Mouse (Mus musculus): ENCODE results near the gene Ccdc171. TPM values are rescaled to one million over a fixed set of nuclear protein-coding genes. Genes with fewer than 3 reads are reported as not detected.
"Not testable (repeated sequence)": the region's sequence is repeated elsewhere in the genome, so short reads cannot be mapped to it uniquely, and the experiment has no call there.

Ccdc171 gene
- polyA plus RNA-seq, 1 experiment, result 3.9 TPM

GRCm38 (mm10) chr4:83567190-83568113 lies 42.1 kb downstream of the Ccdc171 start:
- no peak overlapping the region for H3K27ac ChIP-seq (ENCODE audit: insufficient read depth, low read depth, low read length)
- 0 out of 2 replicates have a peak overlapping the region, but pooled peaks have one; percentile 1 for H3K4me3 ChIP-seq (ENCODE audit: insufficient read depth, low read length)
- TF ChIP-seq CTCF (IDR thresholded peaks at IDR 0.05; ENCODE audit: low read depth, low read length), result no peak
- TF ChIP-seq POLR2A (IDR thresholded peaks at IDR 0.05; ENCODE audit: borderline replicate concordance, low read depth, low read length), result no peak
- H3K4me1 ChIP-seq (ENCODE audit: control insufficient read depth, insufficient read depth, low read length), result no peaks in the 10 kb centered on the region

- H3K27ac ChIP-seq (ENCODE audit: insufficient read depth, low read depth, low read length); H3K4me1 ChIP-seq (ENCODE audit: control insufficient read depth, insufficient read depth, low read length): not testable (repeated sequence)
- H3K4me3 ChIP-seq (ENCODE audit: insufficient read depth, low read length), result peak overlapping the region; percentile 14; the same call in 1 of the 2 replicates
Measured at GRCm38 (mm10) chr4:83568145-83568544, 42.8 kb downstream of the Ccdc171 start.

GRCm38 (mm10) chr4:83570569-83570968 lies 45.2 kb downstream of the Ccdc171 start:
- TF ChIP-seq POLR2A (IDR thresholded peaks at IDR 0.05; ENCODE audit: borderline replicate concordance, low read depth, low read length) (no peak), CTCF (IDR thresholded peaks at IDR 0.05; ENCODE audit: low read depth, low read length) (no peak)
- no peaks in the 10 kb centered on the region for H3K4me1 ChIP-seq (ENCODE audit: control insufficient read depth, insufficient read depth, low read length)
- H3K4me3 ChIP-seq (ENCODE audit: insufficient read depth, low read length), result no peak overlapping the region
- H3K27ac ChIP-seq (ENCODE audit: insufficient read depth, low read depth, low read length), result no peak overlapping the region

GRCm38 (mm10) chr4:83571033-83571432 lies 45.7 kb downstream of the Ccdc171 start:
- Histone ChIP-seq H3K4me3 (ENCODE audit: insufficient read depth, low read length) (no peak overlapping the region), H3K27ac (ENCODE audit: insufficient read depth, low read depth, low read length) (no peak overlapping the region), H3K4me1 (ENCODE audit: control insufficient read depth, insufficient read depth, low read length) (no peaks in the 10 kb centered on the region)
- TF ChIP-seq CTCF (IDR thresholded peaks at IDR 0.05; ENCODE audit: low read depth, low read length) (no peak), POLR2A (IDR thresholded peaks at IDR 0.05; ENCODE audit: borderline replicate concordance, low read depth, low read length) (no peak)

- Histone ChIP-seq H3K27ac (ENCODE audit: insufficient read depth, low read depth, low read length) (no peak overlapping the region), H3K4me1 (ENCODE audit: control insufficient read depth, insufficient read depth, low read length) (no peaks in the 10 kb centered on the region), H3K4me3 (ENCODE audit: insufficient read depth, low read length) (no peak overlapping the region)
- no peak for TF ChIP-seq CTCF (IDR thresholded peaks at IDR 0.05; ENCODE audit: low read depth, low read length)
- TF ChIP-seq POLR2A (IDR thresholded peaks at IDR 0.05; ENCODE audit: borderline replicate concordance, low read depth, low read length), result no peak
Measured at GRCm38 (mm10) chr4:83572521-83572920, 47.2 kb downstream of the Ccdc171 start.

GRCm38 (mm10) chr4:83576315-83576714 lies 51.0 kb downstream of the Ccdc171 start:
- TF ChIP-seq POLR2A (IDR thresholded peaks at IDR 0.05; ENCODE audit: borderline replicate concordance, low read depth, low read length) (no peak), CTCF (IDR thresholded peaks at IDR 0.05; ENCODE audit: low read depth, low read length) (no peak)
- no peak overlapping the region for H3K27ac ChIP-seq (ENCODE audit: insufficient read depth, low read depth, low read length)
- no peaks in the 10 kb centered on the region; the same call in 1 of the 2 replicates for H3K4me1 ChIP-seq (ENCODE audit: control insufficient read depth, insufficient read depth, low read length)
- no peak overlapping the region for H3K4me3 ChIP-seq (ENCODE audit: insufficient read depth, low read length)

GRCm38 (mm10) chr4:83580157-83580556 lies 54.8 kb downstream of the Ccdc171 start:
- TF ChIP-seq POLR2A (IDR thresholded peaks at IDR 0.05; ENCODE audit: borderline replicate concordance, low read depth, low read length), result no peak
- no peak for TF ChIP-seq CTCF (IDR thresholded peaks at IDR 0.05; ENCODE audit: low read depth, low read length)

GRCm38 (mm10) chr4:83587563-83587962 lies 62.2 kb downstream of the Ccdc171 start:
- H3K4me1 ChIP-seq (ENCODE audit: control insufficient read depth, insufficient read depth, low read length), result no peaks in the 10 kb centered on the region
- TF ChIP-seq CTCF (IDR thresholded peaks at IDR 0.05; ENCODE audit: low read depth, low read length), result no peak
- TF ChIP-seq POLR2A (IDR thresholded peaks at IDR 0.05; ENCODE audit: borderline replicate concordance, low read depth, low read length), result no peak
- no peak overlapping the region for H3K27ac ChIP-seq (ENCODE audit: insufficient read depth, low read depth, low read length)
- no peak overlapping the region for H3K4me3 ChIP-seq (ENCODE audit: insufficient read depth, low read length)

More at GRCm38 (mm10) chr4:83580157-83580556, 54.8 kb downstream of the Ccdc171 start:
- H3K4me3 ChIP-seq (ENCODE audit: insufficient read depth, low read length), result no peak overlapping the region
- no peaks in the 10 kb centered on the region; the same call in 1 of the 2 replicates for H3K4me1 ChIP-seq (ENCODE audit: control insufficient read depth, insufficient read depth, low read length)
- no peak overlapping the region for H3K27ac ChIP-seq (ENCODE audit: insufficient read depth, low read depth, low read length)

- no peak for TF ChIP-seq POLR2A (IDR thresholded peaks at IDR 0.05; ENCODE audit: borderline replicate concordance, low read depth, low read length)
- TF ChIP-seq CTCF (IDR thresholded peaks at IDR 0.05; ENCODE audit: low read depth, low read length), result no peak
- Histone ChIP-seq H3K4me3 (ENCODE audit: insufficient read depth, low read length) (no peak overlapping the region), H3K27ac (ENCODE audit: insufficient read depth, low read depth, low read length) (no peak overlapping the region), H3K4me1 (ENCODE audit: control insufficient read depth, insufficient read depth, low read length) (no peaks in the 10 kb centered on the region)
Measured at GRCm38 (mm10) chr4:83596486-83596885, 71.1 kb downstream of the Ccdc171 start.

GRCm38 (mm10) chr4:83611111-83611510 lies 85.8 kb downstream of the Ccdc171 start:
- Histone ChIP-seq H3K27ac (ENCODE audit: insufficient read depth, low read depth, low read length) (no peak overlapping the region), H3K4me3 (ENCODE audit: insufficient read depth, low read length) (no peak overlapping the region), H3K4me1 (ENCODE audit: control insufficient read depth, insufficient read depth, low read length) (peaks cover 2% of the 10 kb centered on the region; the same call in 1 of the 2 replicates)
- TF ChIP-seq CTCF (IDR thresholded peaks at IDR 0.05; ENCODE audit: low read depth, low read length) (no peak), POLR2A (IDR thresholded peaks at IDR 0.05; ENCODE audit: borderline replicate concordance, low read depth, low read length) (no peak)

- H3K27ac ChIP-seq (ENCODE audit: insufficient read depth, low read depth, low read length); H3K4me3 ChIP-seq (ENCODE audit: insufficient read depth, low read length); H3K4me1 ChIP-seq (ENCODE audit: control insufficient read depth, insufficient read depth, low read length): not testable (repeated sequence)
Measured at GRCm38 (mm10) chr4:83623021-83623711, 97.8 kb downstream of the Ccdc171 start.

Data from bone marrow macrophage, adult 2 months (primary cell).